Mouse (Mus musculus): ENCODE measurements around the gene Grhpr.

DNA sequence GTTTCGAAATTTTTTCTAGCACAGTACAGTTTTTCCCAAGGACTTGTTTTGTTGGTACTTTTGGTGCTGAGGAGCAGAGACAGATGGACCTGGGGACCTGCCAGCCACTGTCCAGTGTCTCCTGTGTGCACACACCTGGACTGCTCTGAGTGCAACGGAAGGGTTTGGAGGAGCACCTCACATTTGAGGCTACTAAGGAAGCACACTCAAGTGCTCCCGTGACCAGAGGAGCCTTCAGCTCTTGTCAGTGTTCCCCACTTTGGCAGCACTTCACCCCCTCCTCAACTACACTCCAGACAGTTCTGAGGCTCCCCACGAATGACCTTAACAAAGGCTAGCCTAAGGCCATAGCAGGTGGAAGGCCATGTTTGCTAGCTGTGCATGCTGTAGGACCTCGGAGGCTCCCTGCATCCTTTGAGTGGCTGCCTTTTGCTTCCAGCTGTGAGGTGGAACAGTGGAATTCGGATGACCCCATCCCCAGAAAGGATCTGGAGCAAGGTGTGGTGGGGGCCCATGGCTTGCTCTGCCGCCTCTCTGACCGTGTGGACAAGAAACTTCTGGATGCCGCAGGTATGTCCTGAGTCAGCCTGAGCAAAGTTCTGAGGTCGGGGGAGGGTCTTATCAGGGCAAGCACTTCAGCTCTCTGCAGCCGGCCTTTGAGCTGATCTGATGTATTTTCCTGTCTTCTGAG is 1.4 kb downstream of the Grhpr start:
- TF ChIP-seq POLR2A (IDR thresholded peaks at IDR 0.05; ENCODE audit: borderline replicate concordance, low read depth, low read length) (no peak), CTCF (IDR thresholded peaks at IDR 0.05; ENCODE audit: low read depth, low read length) (no peak)

All from bone marrow macrophage, adult 2 months (primary cell).